Mouse (Mus musculus): ENCODE data around the gene Rmnd5a. TPM values are rescaled to one million over a fixed set of nuclear protein-coding genes. Genes with fewer than 3 reads are reported as not detected.

Gene Rmnd5a
- total RNA-seq, 1 experiment, result 52.3 TPM

GRCm38 (mm10) chr6:71390496-71390895, 49.9 kb downstream of the Rmnd5a start:
- Histone ChIP-seq H3K9me3 (ENCODE audit: control insufficient read depth, insufficient read depth, low read depth, low read length) (no peaks in the 10 kb centered on the region), H3K4me1 (ENCODE audit: control insufficient read depth in 2 of 2, insufficient read depth in 2 of 2, low read length in 2 of 2, poor library complexity in 1 of 2) (no peaks in the 10 kb centered on the region), H3K36me3 (ENCODE audit: control insufficient read depth, insufficient read depth, low read length, poor library complexity, severe bottlenecking) (no peaks in the 10 kb centered on the region), H3K9ac (ENCODE audit: insufficient read depth, low read depth, low read length, poor library complexity, severe bottlenecking) (no peak overlapping the region), H3K4me3 (ENCODE audit: insufficient read depth in 1 of 2, low read depth in 1 of 2, low read length in 2 of 2, poor library complexity in 1 of 2, severe bottlenecking in 1 of 2) (no peak overlapping the region), H3K27ac (ENCODE audit: insufficient read depth, low read depth, low read length, poor library complexity, severe bottlenecking) (no peak overlapping the region)
- in situ Hi-C loops (cut with MboI; ENCODE audit: low sequenced_read_pairs in 2 of 2, unreplicated experiment in 2 of 2), result loop anchor here in 1 of 2 experiments (10.0 kb wide), 1 partner anchor 236 kb away; no protein-coding TSS in a partner anchor
- no peak for TF ChIP-seq CHD2 (IDR thresholded peaks at IDR 0.05; ENCODE audit: low read depth, low read length)
- TF ChIP-seq ZNF384 (IDR thresholded peaks at IDR 0.05; ENCODE audit: low read depth, low read length), result no peak
- no peak for TF ChIP-seq MAFK (IDR thresholded peaks at IDR 0.05; ENCODE audit: insufficient read depth, low read depth, low read length)
- no peak for TF ChIP-seq HCFC1 (IDR thresholded peaks at IDR 0.05; ENCODE audit: borderline replicate concordance, insufficient read depth, low read length)
- no peak for TF ChIP-seq ZC3H11A (IDR thresholded peaks at IDR 0.05; ENCODE audit: borderline replicate concordance, low read depth, low read length)
- DNase-seq (ENCODE audit: low read depth, low spot score), result no peak

GRCm38 (mm10) chr6:71381654-71382053, 58.8 kb downstream of the Rmnd5a start:
- DNase-seq (ENCODE audit: low read depth, low spot score), result no peak
- no peaks in the 10 kb centered on the region for H3K4me1 ChIP-seq (ENCODE audit: control insufficient read depth in 2 of 2, insufficient read depth in 2 of 2, low read length in 2 of 2, poor library complexity in 1 of 2)
- in situ Hi-C loops (cut with MboI; ENCODE audit: low sequenced_read_pairs in 2 of 2, unreplicated experiment in 2 of 2), result no loop called here
- TF ChIP-seq HCFC1 (IDR thresholded peaks at IDR 0.05; ENCODE audit: borderline replicate concordance, insufficient read depth, low read length) (no peak), ZNF384 (IDR thresholded peaks at IDR 0.05; ENCODE audit: low read depth, low read length) (no peak), CHD2 (IDR thresholded peaks at IDR 0.05; ENCODE audit: low read depth, low read length) (no peak), ZC3H11A (IDR thresholded peaks at IDR 0.05; ENCODE audit: borderline replicate concordance, low read depth, low read length) (no peak), MAFK (IDR thresholded peaks at IDR 0.05; ENCODE audit: insufficient read depth, low read depth, low read length) (no peak)
- no peaks in the 10 kb centered on the region for H3K36me3 ChIP-seq (ENCODE audit: control insufficient read depth, insufficient read depth, low read length, poor library complexity, severe bottlenecking)
- no peak overlapping the region for H3K27ac ChIP-seq (ENCODE audit: insufficient read depth, low read depth, low read length, poor library complexity, severe bottlenecking)
- no peak overlapping the region for H3K4me3 ChIP-seq (ENCODE audit: insufficient read depth in 1 of 2, low read depth in 1 of 2, low read length in 2 of 2, poor library complexity in 1 of 2, severe bottlenecking in 1 of 2)
- H3K9me3 ChIP-seq (ENCODE audit: control insufficient read depth, insufficient read depth, low read depth, low read length), result no peaks in the 10 kb centered on the region
- no peak overlapping the region for H3K9ac ChIP-seq (ENCODE audit: insufficient read depth, low read depth, low read length, poor library complexity, severe bottlenecking)

DNA sequence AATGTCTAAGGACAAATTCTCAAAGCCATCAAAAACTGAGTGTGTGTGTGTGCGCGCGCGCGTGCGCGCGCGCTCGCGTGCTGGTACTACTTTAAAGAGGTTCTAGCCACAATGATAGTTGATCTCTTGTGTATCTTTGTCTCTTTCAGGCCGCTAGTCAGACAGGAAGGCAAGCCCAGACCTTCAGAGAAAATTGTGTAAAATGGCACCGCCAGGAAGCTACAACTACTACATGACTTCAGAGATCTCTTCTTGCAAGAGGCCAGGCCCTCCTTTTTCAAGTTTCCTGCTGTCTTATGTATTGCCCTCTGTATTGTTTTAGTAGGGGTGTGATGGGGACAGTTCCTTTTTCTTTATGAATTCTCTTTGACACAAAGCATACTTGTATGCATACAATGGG, 63.7 kb downstream of the Rmnd5a start:
- Histone ChIP-seq H3K4me1 (ENCODE audit: control insufficient read depth in 2 of 2, insufficient read depth in 2 of 2, low read length in 2 of 2, poor library complexity in 1 of 2) (no peaks in the 10 kb centered on the region), H3K27ac (ENCODE audit: insufficient read depth, low read depth, low read length, poor library complexity, severe bottlenecking) (no peak overlapping the region), H3K9me3 (ENCODE audit: control insufficient read depth, insufficient read depth, low read depth, low read length) (no peaks in the 10 kb centered on the region), H3K9ac (ENCODE audit: insufficient read depth, low read depth, low read length, poor library complexity, severe bottlenecking) (no peak overlapping the region), H3K36me3 (ENCODE audit: control insufficient read depth, insufficient read depth, low read length, poor library complexity, severe bottlenecking) (no peaks in the 10 kb centered on the region), H3K4me3 (ENCODE audit: insufficient read depth in 1 of 2, low read depth in 1 of 2, low read length in 2 of 2, poor library complexity in 1 of 2, severe bottlenecking in 1 of 2) (no peak overlapping the region)
- in situ Hi-C loops (cut with MboI; ENCODE audit: low sequenced_read_pairs in 2 of 2, unreplicated experiment in 2 of 2), result no loop called here
- TF ChIP-seq ZNF384 (IDR thresholded peaks at IDR 0.05; ENCODE audit: low read depth, low read length), result no peak
- TF ChIP-seq ZC3H11A (IDR thresholded peaks at IDR 0.05; ENCODE audit: borderline replicate concordance, low read depth, low read length), result no peak
- TF ChIP-seq CHD2 (IDR thresholded peaks at IDR 0.05; ENCODE audit: low read depth, low read length), result no peak
- TF ChIP-seq HCFC1 (IDR thresholded peaks at IDR 0.05; ENCODE audit: borderline replicate concordance, insufficient read depth, low read length), result no peak
- TF ChIP-seq MAFK (IDR thresholded peaks at IDR 0.05; ENCODE audit: insufficient read depth, low read depth, low read length), result no peak
- DNase-seq (ENCODE audit: low read depth, low spot score), result no peak

GRCm38 (mm10) chr6:71374921-71375320, 65.5 kb downstream of the Rmnd5a start:
- Histone ChIP-seq H3K36me3 (ENCODE audit: control insufficient read depth, insufficient read depth, low read length, poor library complexity, severe bottlenecking) (no peaks in the 10 kb centered on the region), H3K4me3 (ENCODE audit: insufficient read depth in 1 of 2, low read depth in 1 of 2, low read length in 2 of 2, poor library complexity in 1 of 2, severe bottlenecking in 1 of 2) (no peak overlapping the region), H3K4me1 (ENCODE audit: control insufficient read depth in 2 of 2, insufficient read depth in 2 of 2, low read length in 2 of 2, poor library complexity in 1 of 2) (no peaks in the 10 kb centered on the region), H3K27ac (ENCODE audit: insufficient read depth, low read depth, low read length, poor library complexity, severe bottlenecking) (no peak overlapping the region), H3K9ac (ENCODE audit: insufficient read depth, low read depth, low read length, poor library complexity, severe bottlenecking) (no peak overlapping the region), H3K9me3 (ENCODE audit: control insufficient read depth, insufficient read depth, low read depth, low read length) (no peaks in the 10 kb centered on the region)
- TF ChIP-seq ZNF384 (IDR thresholded peaks at IDR 0.05; ENCODE audit: low read depth, low read length), result no peak
- no peak for TF ChIP-seq HCFC1 (IDR thresholded peaks at IDR 0.05; ENCODE audit: borderline replicate concordance, insufficient read depth, low read length)
- TF ChIP-seq CHD2 (IDR thresholded peaks at IDR 0.05; ENCODE audit: low read depth, low read length), result no peak
- TF ChIP-seq ZC3H11A (IDR thresholded peaks at IDR 0.05; ENCODE audit: borderline replicate concordance, low read depth, low read length), result no peak
- TF ChIP-seq MAFK (IDR thresholded peaks at IDR 0.05; ENCODE audit: insufficient read depth, low read depth, low read length), result no peak
- in situ Hi-C loops (cut with MboI; ENCODE audit: low sequenced_read_pairs in 2 of 2, unreplicated experiment in 2 of 2), result no loop called here
- no peak for DNase-seq (ENCODE audit: low read depth, low spot score)
